Mouse (Mus musculus): Measurements from ENCODE around the gene Duxbl3. TPM values are rescaled to one million over a fixed set of nuclear protein-coding genes. Genes with fewer than 3 reads are reported as not detected.

The Duxbl3 gene
- total and polyA plus RNA-seq, 3 experiments, result not detected

DNA sequence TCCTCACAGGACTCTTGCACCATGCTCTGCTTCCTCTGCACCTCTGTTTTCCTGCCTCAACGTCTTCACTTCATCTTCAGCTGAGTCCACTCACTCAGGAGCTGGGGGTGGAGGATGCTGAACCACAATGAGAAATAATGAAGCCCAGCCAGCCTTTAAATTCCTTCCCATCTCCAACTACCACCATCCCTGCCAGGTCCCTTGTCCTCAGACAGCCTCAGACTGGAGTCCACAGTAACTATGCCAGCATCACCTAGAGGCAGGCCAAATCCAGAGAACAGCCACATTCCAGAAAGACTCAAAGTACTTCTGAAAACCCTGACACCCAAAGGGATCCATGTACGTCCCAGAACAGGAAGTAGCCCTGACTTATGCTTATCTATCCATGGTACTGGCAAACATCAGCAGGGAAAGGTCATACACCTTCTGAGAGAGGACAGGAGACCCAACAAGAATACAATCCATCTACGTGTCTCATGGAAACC, 58.5 kb downstream of the Duxbl3 start:
- dilution Hi-C loops (cut with MboI; ENCODE audit: extremely low pct_ligation_motif_present, extremely low pct_unique_long_range_greater_than_20kb, low sequenced_read_pairs), result no loop called here
- in situ Hi-C loops (cut with MboI; ENCODE audit: low pct_ligation_motif_present, low pct_unique_long_range_greater_than_20kb, low sequenced_read_pairs), result no loop called here
- Histone ChIP-seq H3K9me3 (replicated peaks; ENCODE audit: low read length) (no peaks in the 10 kb centered on the region), H3K79me2 (replicated peaks; ENCODE audit: control insufficient read depth, extremely low read depth, insufficient read depth, poor library complexity, severe bottlenecking) (no peaks in the 10 kb centered on the region), H3K36me3 (replicated peaks in 1 of 2; ENCODE audit: control insufficient read depth in 1 of 2, insufficient read depth in 1 of 2, low read length in 1 of 2) (no peaks in the 10 kb centered on the region), H3K4me1 (ENCODE audit: control insufficient read depth in 1 of 2, insufficient read depth in 2 of 2) (no peaks in the 10 kb centered on the region), H3K27ac (ENCODE audit: insufficient read depth, low read depth) (no peak overlapping the region), H3K9ac (ENCODE audit: insufficient read depth, low read depth) (no peak overlapping the region), H3K27me3 (replicated peaks) (peaks cover 1% of the 10 kb centered on the region), H3K4me3 (replicated peaks in 1 of 3; ENCODE audit: low read depth in 2 of 3, low read length in 2 of 3, poor library complexity in 1 of 3) (no peak overlapping the region), H3K4me2 (ENCODE audit: insufficient read depth, low read depth, poor library complexity, severe bottlenecking) (no peak overlapping the region)
- no peak for DNase-seq (ENCODE audit: extremely low read depth)
- no peak for TF ChIP-seq NRF1 (IDR thresholded peaks at IDR 0.05; ENCODE audit: low read depth, low read length)
- TF ChIP-seq JUN (IDR thresholded peaks at IDR 0.05; ENCODE audit: insufficient read depth, low read depth, low read length), result no peak
- TF ChIP-seq ZNF384 (IDR thresholded peaks at IDR 0.05; ENCODE audit: low read depth, low read length), result no peak
- no peak for TF ChIP-seq IRF4 (IDR thresholded peaks at IDR 0.05; ENCODE audit: low read depth, low read length)
- TF ChIP-seq GABPA (IDR thresholded peaks at IDR 0.05; ENCODE audit: insufficient replicate concordance, low read depth, low read length), result no peak
- TF ChIP-seq NELFE (IDR thresholded peaks at IDR 0.05; ENCODE audit: low read depth, low read length), result no peak
- TF ChIP-seq TBP (conservative IDR thresholded peaks at IDR 0.05; ENCODE audit: low read depth, low read length), result no peak

Other genes starting within 250 kb of the Duxbl3 start
- not detected in 2 replicates for gene Gm9780, start 215.3 kb upstream of the Duxbl3 start, total RNA-seq (2012; rRNA removed)
- gene Gm9780, start 215.3 kb upstream of the Duxbl3 start, total RNA-seq (2014; rRNA removed), result not detected in 2 replicates
- not detected in 2 replicates for gene Gm9780, start 215.3 kb upstream of the Duxbl3 start, polyA plus RNA-seq (2012; ENCODE audit: insufficient read length, low read depth)
- gene Tmem254c, start 190.6 kb upstream of the Duxbl3 start, total RNA-seq (2012; rRNA removed), result 7.8 and 10.3 TPM in 2 replicates
- gene Tmem254c, start 190.6 kb upstream of the Duxbl3 start, total RNA-seq (2014; rRNA removed), result 14.1 and 15.2 TPM in 2 replicates
- gene Tmem254c, start 190.6 kb upstream of the Duxbl3 start, polyA plus RNA-seq (2012; ENCODE audit: insufficient read length, low read depth), result 5.0 and 12.0 TPM in 2 replicates
- gene Cphx2, start 176.4 kb upstream of the Duxbl3 start, total RNA-seq (2012; rRNA removed), result not detected in 2 replicates
- gene Cphx2, start 176.4 kb upstream of the Duxbl3 start, total RNA-seq (2014; rRNA removed), result not detected in 2 replicates
- not detected in 2 replicates for gene Cphx2, start 176.4 kb upstream of the Duxbl3 start, polyA plus RNA-seq (2012; ENCODE audit: insufficient read length, low read depth)
- gene Cphx3, start 175.7 kb upstream of the Duxbl3 start, total RNA-seq (2012; rRNA removed), result not detected in 2 replicates
- gene Cphx3, start 175.7 kb upstream of the Duxbl3 start, total RNA-seq (2014; rRNA removed), result not detected in 2 replicates
- gene Cphx3, start 175.7 kb upstream of the Duxbl3 start, polyA plus RNA-seq (2012; ENCODE audit: insufficient read length, low read depth), result not detected in 2 replicates
- gene Duxbl2, start 139.6 kb upstream of the Duxbl3 start, total RNA-seq (2012; rRNA removed), result not detected in 2 replicates
- gene Duxbl2, start 139.6 kb upstream of the Duxbl3 start, total RNA-seq (2014; rRNA removed), result not detected in 2 replicates
- gene Duxbl2, start 139.6 kb upstream of the Duxbl3 start, polyA plus RNA-seq (2012; ENCODE audit: insufficient read length, low read depth), result not detected in 2 replicates
- gene Plac9b, start 75.5 kb upstream of the Duxbl3 start, total RNA-seq (2012; rRNA removed), result not detected in 2 replicates
- not detected in 2 replicates for gene Plac9b, start 75.5 kb upstream of the Duxbl3 start, total RNA-seq (2014; rRNA removed)
- not detected in 2 replicates for gene Plac9b, start 75.5 kb upstream of the Duxbl3 start, polyA plus RNA-seq (2012; ENCODE audit: insufficient read length, low read depth)
- gene Tmem254b, start 50.9 kb upstream of the Duxbl3 start, total RNA-seq (2012; rRNA removed), result 2.6 and 5.2 TPM in 2 replicates
- 4.3 and 6.1 TPM in 2 replicates for gene Tmem254b, start 50.9 kb upstream of the Duxbl3 start, total RNA-seq (2014; rRNA removed)
- 18.4 and 19.2 TPM in 2 replicates for gene Tmem254b, start 50.9 kb upstream of the Duxbl3 start, polyA plus RNA-seq (2012; ENCODE audit: insufficient read length, low read depth)